Mouse (Mus musculus) embryonic facial prominence, embryonic 12.5 days (tissue): ENCODE data around the gene Dst. TPM values are rescaled to one million over a fixed set of nuclear protein-coding genes. Genes with fewer than 3 reads are reported as not detected.
A peak's percentile ranks its signal among the peaks of the same experiment; 100 is the strongest.

ENCODE experiments used
- ATAC-seq: fragments of 200-750 bp; cut with Nextera tagmentation; 2 replicates; pipeline ENCODE4 v1.8.0; 2017; ENCODE audit not compliant: insufficient number of reproducible peaks, insufficient read depth, low FRiP score, low TSS enrichment
- H3K27ac ChIP-seq: fragments of 300-500 bp; sonication (generic); 2 replicates; pipeline ENCODE4 v1.5.1; 2016; ENCODE audit warnings: mild to moderate bottlenecking
- H3K27me3 ChIP-seq: fragments of 300-500 bp; sonication (generic); 2 replicates; pipeline ENCODE4 v1.6.1; 2016; ENCODE audit warnings: mild to moderate bottlenecking, moderate library complexity
- H3K36me3 ChIP-seq: fragments of 300-500 bp; sonication (generic); 2 replicates; pipeline ENCODE4 v1.6.1; 2016; ENCODE audit warnings: mild to moderate bottlenecking
- H3K4me1 ChIP-seq: fragments of 300-500 bp; sonication (generic); 2 replicates; pipeline ENCODE4 v1.6.1; 2016
- H3K4me2 ChIP-seq: fragments of 300-500 bp; sonication (generic); replicated peaks from 2 replicates; pipeline ENCODE4 v1.6.1; 2016; ENCODE audit warnings: mild to moderate bottlenecking, moderate library complexity
- H3K4me3 ChIP-seq: fragments of 300-500 bp; sonication (generic); 2 replicates; pipeline ENCODE4 v1.5.1; 2016; ENCODE audit warnings: mild to moderate bottlenecking
- H3K9ac ChIP-seq: fragments of 300-500 bp; sonication (generic); 2 replicates; pipeline ENCODE4 v1.6.1; 2016; ENCODE audit warnings: mild to moderate bottlenecking, moderate library complexity
- H3K9me3 ChIP-seq: fragments of 300-500 bp; sonication (generic); 2 replicates; pipeline ENCODE4 v1.6.1; 2016; ENCODE audit warnings: mild to moderate bottlenecking, moderate library complexity
- WGBS: fragments of 180-500 bp; shearing (Covaris S2); methylation state at CpG from one replicate; pipeline ENCODE4 v1.1.7; 2016; 5-methylcytosine and 5-hydroxymethylcytosine counted together
- polyA plus RNA-seq: library from polyadenylated mRNA; unstranded; fragments of >200 nt; fragmentation: Nextera tagmentation; extraction: Ambion mirVana; gene quantifications from 2 replicates; pipeline ENCODE4 v1.2.1, GENCODE M21; 2016

The Dst gene
- polyA plus RNA-seq, 1 experiment from 2014 or later, result 25.8 TPM

- no peaks in the 10 kb centered on the region for H3K4me1 ChIP-seq
- H3K9me3 ChIP-seq, result no peaks in the 10 kb centered on the region
- H3K27ac ChIP-seq, result no peak overlapping the region
- no peak overlapping the region for H3K4me3 ChIP-seq
- no peak overlapping the region for H3K4me2 ChIP-seq
- WGBS, result 88% methylated on average over 19 of the region's 19 CpGs
- H3K36me3 ChIP-seq, result peaks cover 49% of the 10 kb centered on the region
- no peak for ATAC-seq
- no peak overlapping the region for H3K9ac ChIP-seq
- H3K27me3 ChIP-seq, result no peaks in the 10 kb centered on the region
Observed at GRCm38 (mm10) chr1:34167151-34168057, 259.4 kb downstream of the Dst start.

- no peak overlapping the region for H3K9ac ChIP-seq
- ATAC-seq, result no peak
- WGBS, result 89% methylated on average over 12 of the region's 12 CpGs
- no peaks in the 10 kb centered on the region for H3K9me3 ChIP-seq
- H3K4me2 ChIP-seq, result no peak overlapping the region
- H3K27me3 ChIP-seq, result no peaks in the 10 kb centered on the region
- H3K4me3 ChIP-seq, result no peak overlapping the region
- no peak overlapping the region for H3K27ac ChIP-seq
- peaks cover 52% of the 10 kb centered on the region for H3K36me3 ChIP-seq
- H3K4me1 ChIP-seq, result no peaks in the 10 kb centered on the region
Observed at GRCm38 (mm10) chr1:34169086-34169485, 261.1 kb downstream of the Dst start.

GRCm38 (mm10) chr1:34174517-34174916 is 266.5 kb downstream of the Dst start:
- no peak overlapping the region for H3K4me2 ChIP-seq
- H3K27me3 ChIP-seq, result no peaks in the 10 kb centered on the region
- 94% methylated on average over 15 of the region's 15 CpGs for WGBS
- no peak overlapping the region for H3K4me3 ChIP-seq
- H3K9me3 ChIP-seq, result no peaks in the 10 kb centered on the region
- ATAC-seq, result no peak
- H3K4me1 ChIP-seq, result no peaks in the 10 kb centered on the region
- H3K27ac ChIP-seq, result no peak overlapping the region
- peaks cover 54% of the 10 kb centered on the region for H3K36me3 ChIP-seq
- no peak overlapping the region for H3K9ac ChIP-seq

- no peak for ATAC-seq
- Histone ChIP-seq H3K27ac (no peak overlapping the region), H3K4me3 (no peak overlapping the region), H3K9me3 (no peaks in the 10 kb centered on the region), H3K27me3 (no peaks in the 10 kb centered on the region), H3K9ac (no peak overlapping the region), H3K4me1 (no peaks in the 10 kb centered on the region), H3K4me2 (no peak overlapping the region), H3K36me3 (peaks cover 52% of the 10 kb centered on the region)
- WGBS, result 86% methylated on average over 8 of the region's 8 CpGs
Observed at GRCm38 (mm10) chr1:34174961-34175360, 266.9 kb downstream of the Dst start.

- H3K4me1 ChIP-seq, result no peaks in the 10 kb centered on the region
- WGBS, result 81% methylated on average over 41 of the region's 41 CpGs
- no peaks in the 10 kb centered on the region for H3K27me3 ChIP-seq
- H3K4me3 ChIP-seq, result no peak overlapping the region
- H3K4me2 ChIP-seq, result peak overlapping the region; percentile 17; the same call in 1 of the 2 replicates
- H3K27ac ChIP-seq, result no peak overlapping the region
- H3K9ac ChIP-seq, result no peak overlapping the region
- peaks cover 37% of the 10 kb centered on the region for H3K36me3 ChIP-seq
- ATAC-seq, result no peak
- no peaks in the 10 kb centered on the region for H3K9me3 ChIP-seq
Observed at GRCm38 (mm10) chr1:34178022-34178727, 270.1 kb downstream of the Dst start.

GRCm38 (mm10) chr1:34179756-34180155 is 271.7 kb downstream of the Dst start:
- H3K4me1 ChIP-seq, result no peaks in the 10 kb centered on the region
- no peak for ATAC-seq
- H3K27me3 ChIP-seq, result no peaks in the 10 kb centered on the region
- no peak overlapping the region for H3K9ac ChIP-seq
- WGBS, result 92% methylated on average over 19 of the region's 19 CpGs
- peaks cover 32% of the 10 kb centered on the region for H3K36me3 ChIP-seq
- no peaks in the 10 kb centered on the region for H3K9me3 ChIP-seq
- no peak overlapping the region for H3K27ac ChIP-seq
- no peak overlapping the region for H3K4me2 ChIP-seq
- H3K4me3 ChIP-seq, result no peak overlapping the region

- Histone ChIP-seq H3K27me3 (no peaks in the 10 kb centered on the region), H3K4me2 (no peak overlapping the region), H3K27ac (no peak overlapping the region), H3K4me3 (no peak overlapping the region), H3K36me3 (peaks cover 30% of the 10 kb centered on the region), H3K9me3 (no peaks in the 10 kb centered on the region), H3K4me1 (no peaks in the 10 kb centered on the region), H3K9ac (no peak overlapping the region)
- no peak for ATAC-seq
- WGBS, result 85% methylated on average over 24 of the region's 24 CpGs
Observed at GRCm38 (mm10) chr1:34182406-34183249, 274.6 kb downstream of the Dst start.

GRCm38 (mm10) chr1:34183250-34183926 is 275.4 kb downstream of the Dst start:
- no peak overlapping the region for H3K4me3 ChIP-seq
- no peaks in the 10 kb centered on the region for H3K4me1 ChIP-seq
- H3K27me3 ChIP-seq, result no peaks in the 10 kb centered on the region
- H3K27ac ChIP-seq, result no peak overlapping the region
- ATAC-seq, result no peak
- no peak overlapping the region for H3K9ac ChIP-seq
- WGBS, result 93% methylated on average over 12 of the region's 12 CpGs
- no peaks in the 10 kb centered on the region for H3K9me3 ChIP-seq
- H3K4me2 ChIP-seq, result no peak overlapping the region
- H3K36me3 ChIP-seq, result peaks cover 24% of the 10 kb centered on the region

- 76% methylated on average over 6 of the region's 6 CpGs for WGBS
- ATAC-seq, result no peak
- H3K27me3 ChIP-seq, result no peaks in the 10 kb centered on the region
- no peak overlapping the region for H3K4me2 ChIP-seq
- H3K9me3 ChIP-seq, result no peaks in the 10 kb centered on the region
- H3K9ac ChIP-seq, result no peak overlapping the region
- H3K4me1 ChIP-seq, result no peaks in the 10 kb centered on the region
- no peak overlapping the region for H3K27ac ChIP-seq
- H3K4me3 ChIP-seq, result no peak overlapping the region
- peaks cover 20% of the 10 kb centered on the region; the same call in 1 of the 2 replicates for H3K36me3 ChIP-seq
Observed at GRCm38 (mm10) chr1:34184266-34184665, 276.2 kb downstream of the Dst start.

- Histone ChIP-seq H3K4me3 (no peak overlapping the region), H3K27me3 (no peaks in the 10 kb centered on the region), H3K27ac (no peak overlapping the region), H3K9me3 (no peaks in the 10 kb centered on the region), H3K4me1 (no peaks in the 10 kb centered on the region), H3K9ac (no peak overlapping the region), H3K36me3 (peaks cover 19% of the 10 kb centered on the region; the same call in 1 of the 2 replicates), H3K4me2 (no peak overlapping the region)
- 89% methylated on average over 6 of the region's 6 CpGs for WGBS
- no peak for ATAC-seq
Observed at GRCm38 (mm10) chr1:34186033-34186432, 278.0 kb downstream of the Dst start.

GRCm38 (mm10) chr1:34187501-34187900 is 279.5 kb downstream of the Dst start:
- H3K27ac ChIP-seq, result no peak overlapping the region
- H3K36me3 ChIP-seq, result 0 out of 2 replicates have a peak, but pooled peaks cover 15% of the 10 kb centered on the region
- ATAC-seq, result no peak
- H3K9ac ChIP-seq, result no peak overlapping the region
- 66% methylated on average over 5 of the region's 5 CpGs for WGBS
- H3K9me3 ChIP-seq, result no peaks in the 10 kb centered on the region
- no peak overlapping the region for H3K4me3 ChIP-seq
- no peaks in the 10 kb centered on the region for H3K27me3 ChIP-seq
- no peak overlapping the region for H3K4me2 ChIP-seq
- H3K4me1 ChIP-seq, result no peaks in the 10 kb centered on the region
